Mouse (Mus musculus): Measurements from ENCODE around the gene Ablim1. TPM values are rescaled to one million over a fixed set of nuclear protein-coding genes. Genes with fewer than 3 reads are reported as not detected.

The Ablim1 gene
- polyA plus RNA-seq, 1 experiment from 2014 or later, result 29.2 TPM

DNA sequence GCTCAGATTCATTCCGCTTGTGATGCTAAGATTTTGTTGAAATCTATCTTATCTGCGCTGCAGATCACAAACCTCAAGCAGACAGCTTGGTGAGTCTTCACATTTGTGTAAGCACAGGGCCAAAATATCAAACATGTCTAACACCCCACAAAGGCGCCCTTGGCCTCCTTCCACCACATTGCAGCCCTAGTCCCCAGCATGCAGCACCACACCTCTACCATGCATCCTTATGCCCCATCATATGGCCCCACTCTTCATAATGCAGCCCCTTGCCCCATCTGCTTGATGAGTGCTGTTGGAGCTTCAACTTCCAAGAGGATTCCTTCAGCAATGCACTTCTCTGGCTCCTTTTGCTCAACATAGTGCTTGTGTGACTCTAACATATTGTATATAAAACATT lies 85.6 kb downstream of the Ablim1 start:
- H3K4me3 ChIP-seq (ENCODE audit: low read length), result no peak overlapping the region
- no peaks in the 10 kb centered on the region for H3K27me3 ChIP-seq (replicated peaks; ENCODE audit: control insufficient read depth, insufficient read depth, low read length)
- no peaks in the 10 kb centered on the region for H3K4me1 ChIP-seq (ENCODE audit: control insufficient read depth, insufficient read depth, low read length)
- ATAC-seq, result no peak
- H3K9ac ChIP-seq (ENCODE audit: low read depth, low read length), result no peak overlapping the region
- H3K36me3 ChIP-seq (ENCODE audit: control insufficient read depth, insufficient read depth, low read length), result no peaks in the 10 kb centered on the region
- H3K9me3 ChIP-seq (ENCODE audit: control insufficient read depth, low read length), result no peaks in the 10 kb centered on the region
- 95% methylated on average over 3 of the region's 3 CpGs for WGBS
- H3K27ac ChIP-seq (ENCODE audit: low read length), result no peak overlapping the region
- no peak overlapping the region for H3K4me2 ChIP-seq (ENCODE audit: low read depth, low read length)

DNA sequence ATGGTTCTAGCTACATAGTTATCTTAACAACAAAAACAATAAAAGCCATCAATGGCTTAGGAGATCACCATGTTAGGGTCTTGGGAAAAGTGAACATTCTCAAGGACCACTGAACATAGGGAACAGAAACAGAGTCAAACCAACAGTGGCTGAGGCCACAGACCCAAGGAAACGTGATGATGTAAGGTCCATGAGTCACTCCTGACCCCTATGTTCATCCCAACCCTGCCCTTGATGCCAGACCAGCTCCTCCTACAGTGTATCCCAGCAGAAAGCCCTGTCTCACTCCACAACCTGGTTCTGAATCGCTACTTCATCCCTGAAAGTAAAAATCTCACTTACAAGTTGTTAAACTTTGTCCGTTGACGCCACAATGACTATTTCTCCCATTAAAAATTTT lies 86.1 kb downstream of the Ablim1 start:
- no peak overlapping the region for H3K4me2 ChIP-seq (ENCODE audit: low read depth, low read length)
- no peaks in the 10 kb centered on the region for H3K27me3 ChIP-seq (replicated peaks; ENCODE audit: control insufficient read depth, insufficient read depth, low read length)
- no peaks in the 10 kb centered on the region for H3K9me3 ChIP-seq (ENCODE audit: control insufficient read depth, low read length)
- no peaks in the 10 kb centered on the region for H3K4me1 ChIP-seq (ENCODE audit: control insufficient read depth, insufficient read depth, low read length)
- H3K36me3 ChIP-seq (ENCODE audit: control insufficient read depth, insufficient read depth, low read length), result no peaks in the 10 kb centered on the region
- ATAC-seq, result no peak
- 80% methylated on average over 4 of the region's 4 CpGs for WGBS
- H3K27ac ChIP-seq (ENCODE audit: low read length), result no peak overlapping the region
- H3K4me3 ChIP-seq (ENCODE audit: low read length), result no peak overlapping the region
- no peak overlapping the region for H3K9ac ChIP-seq (ENCODE audit: low read depth, low read length)

DNA sequence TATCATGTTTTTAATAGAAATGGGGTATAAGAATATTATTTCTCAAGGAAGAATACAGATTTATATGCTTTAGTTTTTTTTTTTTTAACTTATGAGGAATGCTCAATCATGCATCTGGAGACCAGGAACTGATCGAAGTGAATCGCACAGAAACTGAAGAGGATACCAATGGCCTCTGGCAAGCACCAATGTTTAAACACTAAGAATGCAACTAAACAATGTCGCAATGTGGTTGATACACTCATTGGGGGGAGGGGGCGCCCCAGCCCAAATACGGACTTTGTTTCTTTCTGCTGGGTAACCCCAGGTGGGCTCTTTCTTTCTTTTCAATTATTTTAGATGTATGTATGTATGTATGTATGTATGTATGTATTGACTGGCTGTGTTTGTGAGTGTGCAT lies 90.3 kb downstream of the Ablim1 start:
- H3K9ac ChIP-seq (ENCODE audit: low read depth, low read length), result no peak overlapping the region
- H3K27me3 ChIP-seq (replicated peaks; ENCODE audit: control insufficient read depth, insufficient read depth, low read length), result no peaks in the 10 kb centered on the region
- H3K36me3 ChIP-seq (ENCODE audit: control insufficient read depth, insufficient read depth, low read length), result no peaks in the 10 kb centered on the region
- no peak overlapping the region for H3K4me3 ChIP-seq (ENCODE audit: low read length)
- H3K4me2 ChIP-seq (ENCODE audit: low read depth, low read length), result no peak overlapping the region
- no peak for ATAC-seq
- no peak overlapping the region for H3K27ac ChIP-seq (ENCODE audit: low read length)
- 89% methylated on average over 5 of the region's 5 CpGs for WGBS
- no peaks in the 10 kb centered on the region for H3K4me1 ChIP-seq (ENCODE audit: control insufficient read depth, insufficient read depth, low read length)
- H3K9me3 ChIP-seq (ENCODE audit: control insufficient read depth, low read length), result no peaks in the 10 kb centered on the region

DNA sequence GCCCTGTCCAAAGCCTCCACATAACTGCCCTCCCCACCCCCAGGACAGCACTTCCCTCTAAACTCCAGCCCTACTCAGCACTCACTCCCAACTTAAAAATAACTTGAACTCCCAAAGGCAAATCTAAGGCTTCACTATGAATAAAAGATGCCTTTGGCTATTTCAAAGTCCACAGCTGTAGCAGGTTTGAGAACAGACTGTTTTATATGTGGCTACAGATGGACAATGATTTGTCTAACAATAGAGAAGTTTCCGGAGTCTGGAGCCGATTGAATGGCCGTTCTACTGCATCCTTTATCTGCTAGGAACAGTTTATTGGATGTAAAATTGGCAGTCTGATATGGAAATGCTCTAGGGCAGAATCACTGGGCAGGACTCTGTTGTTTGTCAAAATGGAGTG lies 91.0 kb downstream of the Ablim1 start:
- Histone ChIP-seq H3K27me3 (replicated peaks; ENCODE audit: control insufficient read depth, insufficient read depth, low read length) (no peaks in the 10 kb centered on the region), H3K4me1 (ENCODE audit: control insufficient read depth, insufficient read depth, low read length) (no peaks in the 10 kb centered on the region), H3K4me2 (ENCODE audit: low read depth, low read length) (no peak overlapping the region), H3K36me3 (ENCODE audit: control insufficient read depth, insufficient read depth, low read length) (no peaks in the 10 kb centered on the region), H3K4me3 (ENCODE audit: low read length) (no peak overlapping the region), H3K9ac (ENCODE audit: low read depth, low read length) (no peak overlapping the region), H3K27ac (ENCODE audit: low read length) (no peak overlapping the region), H3K9me3 (ENCODE audit: control insufficient read depth, low read length) (no peaks in the 10 kb centered on the region)
- WGBS, result 69% methylated on average over 3 of the region's 3 CpGs
- ATAC-seq, result no peak

DNA sequence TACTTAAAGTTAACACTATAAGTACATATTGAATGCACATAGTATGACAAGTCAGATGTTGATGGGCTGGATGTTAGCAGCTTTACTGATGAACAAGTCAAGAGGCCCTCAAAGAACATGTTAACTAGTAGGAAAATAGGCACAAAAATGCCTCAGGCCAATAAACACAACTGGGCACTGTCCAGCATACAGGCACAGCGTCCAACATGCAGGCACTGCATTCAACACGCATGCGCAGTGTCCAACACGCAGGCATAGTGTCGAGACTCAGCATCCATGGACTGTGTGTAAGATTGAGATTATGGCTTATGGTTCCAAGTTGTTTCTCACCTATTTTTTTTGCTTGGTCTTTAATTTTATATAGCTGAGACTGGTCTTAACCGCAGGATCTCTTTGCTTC lies 92.1 kb downstream of the Ablim1 start:
- H3K4me2 ChIP-seq (ENCODE audit: low read depth, low read length), result no peak overlapping the region
- no peaks in the 10 kb centered on the region for H3K36me3 ChIP-seq (ENCODE audit: control insufficient read depth, insufficient read depth, low read length)
- H3K9ac ChIP-seq (ENCODE audit: low read depth, low read length), result no peak overlapping the region
- H3K4me1 ChIP-seq (ENCODE audit: control insufficient read depth, insufficient read depth, low read length), result no peaks in the 10 kb centered on the region
- no peak overlapping the region for H3K27ac ChIP-seq (ENCODE audit: low read length)
- no peak overlapping the region for H3K4me3 ChIP-seq (ENCODE audit: low read length)
- no peak for ATAC-seq
- WGBS, result 96% methylated on average over 6 of the region's 6 CpGs
- H3K9me3 ChIP-seq (ENCODE audit: control insufficient read depth, low read length), result no peaks in the 10 kb centered on the region
- H3K27me3 ChIP-seq (replicated peaks; ENCODE audit: control insufficient read depth, insufficient read depth, low read length), result no peaks in the 10 kb centered on the region

DNA sequence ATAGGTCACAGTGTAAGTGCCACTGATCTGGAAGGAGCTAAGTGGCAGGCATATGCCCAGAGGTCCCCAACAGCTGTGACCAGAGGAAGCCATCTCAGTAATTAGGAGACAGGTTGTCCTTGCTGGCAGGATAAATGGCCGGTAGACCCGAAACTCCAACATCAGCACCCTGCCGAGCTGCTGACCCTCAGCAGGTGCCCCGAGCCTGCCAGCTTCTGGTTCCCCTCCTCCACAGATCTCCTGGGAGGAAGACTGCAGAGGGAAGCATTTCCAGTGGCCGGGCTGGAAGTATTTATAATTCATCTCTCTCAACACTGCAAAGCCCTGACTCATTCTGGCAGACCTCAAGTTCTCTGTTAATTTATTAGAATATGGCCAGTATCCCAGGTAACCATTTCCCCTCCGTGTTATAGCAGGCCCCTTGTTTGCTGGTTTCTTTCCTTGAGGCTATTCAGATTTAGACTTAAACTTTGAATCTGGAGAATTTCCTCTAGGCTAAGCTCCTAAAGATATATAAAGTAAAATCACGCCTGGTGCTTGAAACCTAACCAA lies 93.0 kb downstream of the Ablim1 start:
- ATAC-seq, result no peak
- H3K9me3 ChIP-seq (ENCODE audit: control insufficient read depth, low read length), result no peaks in the 10 kb centered on the region
- no peak overlapping the region for H3K9ac ChIP-seq (ENCODE audit: low read depth, low read length)
- WGBS, result 32% methylated on average over 7 of the region's 7 CpGs
- no peaks in the 10 kb centered on the region for H3K27me3 ChIP-seq (replicated peaks; ENCODE audit: control insufficient read depth, insufficient read depth, low read length)
- H3K4me3 ChIP-seq (ENCODE audit: low read length), result no peak overlapping the region
- H3K4me1 ChIP-seq (ENCODE audit: control insufficient read depth, insufficient read depth, low read length), result no peaks in the 10 kb centered on the region
- no peak overlapping the region for H3K4me2 ChIP-seq (ENCODE audit: low read depth, low read length)
- no peaks in the 10 kb centered on the region for H3K36me3 ChIP-seq (ENCODE audit: control insufficient read depth, insufficient read depth, low read length)
- no peak overlapping the region for H3K27ac ChIP-seq (ENCODE audit: low read length)

DNA sequence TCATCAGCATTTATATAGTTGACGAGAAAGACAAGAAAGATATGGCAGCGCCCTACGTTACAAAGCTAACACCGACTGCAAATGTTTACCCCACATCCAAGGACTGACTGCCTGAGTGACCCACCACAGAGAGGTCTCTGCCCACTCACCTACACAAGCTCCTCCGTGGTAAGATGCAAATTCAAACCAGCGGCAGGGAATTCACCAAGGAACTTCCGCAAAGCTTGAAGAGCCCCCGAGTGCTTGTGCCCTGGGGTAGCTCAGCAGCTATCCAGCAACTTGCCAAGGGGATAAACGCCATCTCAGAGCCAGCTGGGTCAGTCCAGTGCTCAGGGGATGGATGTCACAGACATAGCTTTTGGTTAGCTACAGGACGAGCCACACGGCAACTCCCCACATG lies 95.0 kb downstream of the Ablim1 start:
- 76% methylated on average over 11 of the region's 11 CpGs for WGBS

DNA sequence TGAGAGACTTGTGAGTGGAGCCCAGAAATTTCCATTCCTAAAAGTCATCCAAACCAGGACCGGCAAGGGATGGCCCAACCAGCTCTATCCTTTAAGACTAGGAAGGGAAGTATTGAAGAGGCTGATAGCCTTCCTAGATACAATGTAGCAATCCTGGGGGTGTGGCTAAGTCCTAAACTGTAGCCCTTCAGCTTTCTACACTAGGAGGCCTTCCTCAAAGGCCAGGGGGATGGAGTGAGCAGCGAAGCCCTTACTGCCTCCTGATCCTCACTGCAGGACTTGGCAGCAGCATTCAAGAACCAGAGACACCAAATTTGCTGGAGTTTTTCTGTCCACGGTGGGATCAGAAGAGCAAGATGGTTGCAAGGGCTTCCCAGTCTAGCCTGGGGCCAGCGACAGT lies 97.6 kb downstream of the Ablim1 start:
- Histone ChIP-seq H3K9ac (ENCODE audit: low read depth, low read length) (no peak overlapping the region), H3K4me1 (ENCODE audit: control insufficient read depth, insufficient read depth, low read length) (no peaks in the 10 kb centered on the region), H3K4me2 (ENCODE audit: low read depth, low read length) (no peak overlapping the region), H3K27me3 (replicated peaks; ENCODE audit: control insufficient read depth, insufficient read depth, low read length) (no peaks in the 10 kb centered on the region), H3K36me3 (ENCODE audit: control insufficient read depth, insufficient read depth, low read length) (no peaks in the 10 kb centered on the region), H3K9me3 (ENCODE audit: control insufficient read depth, low read length) (no peaks in the 10 kb centered on the region), H3K27ac (ENCODE audit: low read length) (no peak overlapping the region), H3K4me3 (ENCODE audit: low read length) (no peak overlapping the region)
- WGBS, result 78% methylated on average over 4 of the region's 4 CpGs
- no peak for ATAC-seq

More for the DNA sequence above, 95.0 kb downstream of the Ablim1 start:
- no peaks in the 10 kb centered on the region for H3K4me1 ChIP-seq (ENCODE audit: control insufficient read depth, insufficient read depth, low read length)
- H3K27me3 ChIP-seq (replicated peaks; ENCODE audit: control insufficient read depth, insufficient read depth, low read length), result no peaks in the 10 kb centered on the region
- ATAC-seq, result no peak
- H3K36me3 ChIP-seq (ENCODE audit: control insufficient read depth, insufficient read depth, low read length), result no peaks in the 10 kb centered on the region
- H3K4me3 ChIP-seq (ENCODE audit: low read length), result no peak overlapping the region
- no peak overlapping the region for H3K9ac ChIP-seq (ENCODE audit: low read depth, low read length)
- no peak overlapping the region for H3K27ac ChIP-seq (ENCODE audit: low read length)
- H3K9me3 ChIP-seq (ENCODE audit: control insufficient read depth, low read length), result no peaks in the 10 kb centered on the region
- H3K4me2 ChIP-seq (ENCODE audit: low read depth, low read length), result no peak overlapping the region

DNA sequence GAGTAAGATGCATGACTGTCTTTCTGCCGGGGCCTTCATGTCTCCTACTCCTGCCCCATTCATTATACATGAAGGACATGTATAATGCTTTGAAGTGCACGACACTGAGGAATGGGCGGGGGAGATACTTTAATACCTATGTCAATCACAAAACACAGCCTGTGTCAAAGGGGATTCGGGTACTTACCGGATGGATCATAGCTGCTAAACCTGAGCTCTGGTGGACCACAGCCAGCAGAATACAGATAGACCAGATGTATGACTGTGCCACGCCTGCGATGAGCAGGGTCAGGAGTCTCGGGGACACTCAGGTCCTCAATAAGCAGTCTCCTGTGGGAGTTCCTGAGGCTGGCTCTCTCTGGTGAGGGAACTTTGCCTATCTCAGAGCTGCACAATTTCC lies 99.2 kb downstream of the Ablim1 start:
- Histone ChIP-seq H3K9me3 (ENCODE audit: control insufficient read depth, low read length) (no peaks in the 10 kb centered on the region), H3K27me3 (replicated peaks; ENCODE audit: control insufficient read depth, insufficient read depth, low read length) (no peaks in the 10 kb centered on the region), H3K9ac (ENCODE audit: low read depth, low read length) (no peak overlapping the region), H3K4me3 (ENCODE audit: low read length) (no peak overlapping the region), H3K27ac (ENCODE audit: low read length) (no peak overlapping the region), H3K4me2 (ENCODE audit: low read depth, low read length) (no peak overlapping the region), H3K36me3 (ENCODE audit: control insufficient read depth, insufficient read depth, low read length) (no peaks in the 10 kb centered on the region), H3K4me1 (ENCODE audit: control insufficient read depth, insufficient read depth, low read length) (no peaks in the 10 kb centered on the region)
- ATAC-seq, result no peak
- 83% methylated on average over 8 of the region's 8 CpGs for WGBS

DNA sequence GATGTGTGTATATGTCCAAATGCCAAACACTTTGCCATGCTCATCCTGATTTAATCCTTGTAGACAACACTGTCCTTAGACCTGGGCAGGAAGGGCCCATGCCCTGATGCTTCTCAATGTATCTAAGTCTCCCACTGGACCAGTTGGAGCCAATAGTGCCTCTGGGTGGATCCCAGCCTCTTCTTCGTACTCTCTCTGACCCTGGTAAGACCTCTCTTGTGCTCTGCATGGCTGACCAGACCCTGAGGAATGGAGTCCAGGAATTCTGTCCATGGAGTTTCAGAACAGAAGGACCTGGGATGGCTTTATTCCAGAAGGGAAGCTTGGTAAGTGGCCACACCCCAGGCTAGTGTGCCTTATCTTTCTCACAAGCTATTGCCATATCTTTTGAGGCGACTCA lies 102.3 kb downstream of the Ablim1 start:
- no peaks in the 10 kb centered on the region for H3K4me1 ChIP-seq (ENCODE audit: control insufficient read depth, insufficient read depth, low read length)
- H3K9me3 ChIP-seq (ENCODE audit: control insufficient read depth, low read length), result no peaks in the 10 kb centered on the region
- ATAC-seq, result no peak
- no peaks in the 10 kb centered on the region for H3K36me3 ChIP-seq (ENCODE audit: control insufficient read depth, insufficient read depth, low read length)
- H3K27me3 ChIP-seq (replicated peaks; ENCODE audit: control insufficient read depth, insufficient read depth, low read length), result no peaks in the 10 kb centered on the region
- no peak overlapping the region for H3K9ac ChIP-seq (ENCODE audit: low read depth, low read length)
- no peak overlapping the region for H3K27ac ChIP-seq (ENCODE audit: low read length)
- H3K4me2 ChIP-seq (ENCODE audit: low read depth, low read length), result no peak overlapping the region
- WGBS, result 72% methylated on average over 2 of the region's 2 CpGs
- H3K4me3 ChIP-seq (ENCODE audit: low read length), result no peak overlapping the region

Measured in intestine, embryonic 16.5 days (tissue).